Mouse (Mus musculus): ENCODE data around the gene Hcar2.

The Hcar2 gene

DNA sequence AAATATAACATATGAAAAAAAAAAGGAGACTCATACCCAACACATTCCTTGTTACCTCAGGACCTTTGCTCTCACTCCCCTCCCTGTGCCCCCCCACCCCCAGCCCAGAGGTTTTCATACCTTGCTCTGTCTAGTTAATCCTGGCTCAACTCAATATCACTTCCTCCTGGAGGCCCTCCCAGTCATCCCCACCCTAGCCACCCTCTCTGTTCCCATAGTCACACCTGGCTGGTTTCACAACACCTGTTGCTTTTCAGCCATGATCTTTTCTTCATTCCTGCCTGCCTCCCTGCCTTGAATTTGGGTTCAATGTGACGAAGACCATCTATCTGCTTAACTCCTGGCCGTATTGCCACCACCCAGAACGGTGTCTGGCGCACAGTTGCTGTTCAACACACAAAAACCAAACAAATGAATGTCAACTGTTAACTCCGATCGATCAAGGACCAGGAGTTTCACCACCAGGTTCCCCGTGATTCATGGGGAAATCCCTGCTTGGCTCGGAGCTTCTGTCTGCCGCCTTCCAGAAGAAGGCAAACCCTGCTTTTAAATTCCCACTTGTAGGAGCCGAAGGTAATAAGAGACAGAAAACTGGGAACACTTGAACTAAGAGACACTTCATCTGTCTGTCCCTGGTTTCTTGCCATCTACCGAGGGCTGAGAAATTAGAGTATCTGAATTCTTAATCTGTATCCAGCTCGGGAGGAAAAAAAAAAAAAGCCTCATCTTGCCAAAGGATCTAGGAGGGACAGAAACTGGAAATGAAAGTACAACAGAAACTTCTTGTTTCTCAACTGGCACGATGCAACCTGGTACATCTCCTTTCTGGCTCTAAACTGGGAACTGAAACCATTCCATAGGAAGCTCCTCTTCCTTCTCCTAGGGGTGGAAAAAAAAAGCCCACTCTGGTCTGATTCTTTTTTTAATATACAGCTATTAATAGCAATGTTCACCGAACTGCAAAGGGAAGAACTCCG lies 2.6 kb downstream of the Hcar2 start:
- no peak for DNase-seq (ENCODE audit: inconsistent ontology term)

DNA sequence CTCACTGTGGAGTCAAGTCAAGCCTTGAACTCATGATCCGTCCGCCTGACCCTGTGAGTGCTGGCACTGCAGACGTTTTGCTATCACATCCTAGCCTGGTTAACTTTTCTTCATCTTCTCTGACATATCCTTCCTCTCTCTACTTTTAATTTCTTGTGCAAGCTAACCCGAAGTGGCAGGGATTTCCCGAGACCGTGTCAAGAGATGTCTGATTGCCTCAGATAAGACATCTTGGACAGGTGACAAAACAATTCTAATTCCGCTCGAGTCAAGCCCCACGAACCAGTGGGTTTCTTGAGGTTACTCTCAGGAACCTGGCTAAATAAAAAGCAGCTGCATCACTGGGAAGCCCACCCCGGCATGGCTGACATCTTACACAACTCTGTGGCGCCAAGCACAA lies 6.5 kb downstream of the Hcar2 start:
- DNase-seq (ENCODE audit: inconsistent ontology term) = no peak

DNA sequence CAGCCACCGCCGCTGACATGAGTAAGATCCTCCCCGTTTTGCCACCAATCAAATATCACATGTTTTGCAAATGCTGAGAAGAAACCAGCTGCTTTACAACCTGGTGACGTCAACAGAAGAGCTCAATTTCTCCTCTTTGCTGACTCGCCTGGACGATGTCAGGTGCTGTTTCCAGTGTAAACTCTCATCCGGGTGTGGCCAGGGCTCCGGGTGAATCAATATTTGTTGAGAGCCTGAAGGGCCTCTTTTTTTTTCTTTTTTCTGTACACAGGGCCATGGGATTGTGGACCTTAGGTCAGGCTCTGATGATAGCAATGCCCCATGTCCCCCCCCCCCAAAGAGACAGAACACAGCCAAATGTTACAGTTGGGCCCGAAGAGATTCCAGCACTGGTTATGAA lies 10.8 kb downstream of the Hcar2 start:
- DNase-seq (ENCODE audit: inconsistent ontology term) = no peak

DNA sequence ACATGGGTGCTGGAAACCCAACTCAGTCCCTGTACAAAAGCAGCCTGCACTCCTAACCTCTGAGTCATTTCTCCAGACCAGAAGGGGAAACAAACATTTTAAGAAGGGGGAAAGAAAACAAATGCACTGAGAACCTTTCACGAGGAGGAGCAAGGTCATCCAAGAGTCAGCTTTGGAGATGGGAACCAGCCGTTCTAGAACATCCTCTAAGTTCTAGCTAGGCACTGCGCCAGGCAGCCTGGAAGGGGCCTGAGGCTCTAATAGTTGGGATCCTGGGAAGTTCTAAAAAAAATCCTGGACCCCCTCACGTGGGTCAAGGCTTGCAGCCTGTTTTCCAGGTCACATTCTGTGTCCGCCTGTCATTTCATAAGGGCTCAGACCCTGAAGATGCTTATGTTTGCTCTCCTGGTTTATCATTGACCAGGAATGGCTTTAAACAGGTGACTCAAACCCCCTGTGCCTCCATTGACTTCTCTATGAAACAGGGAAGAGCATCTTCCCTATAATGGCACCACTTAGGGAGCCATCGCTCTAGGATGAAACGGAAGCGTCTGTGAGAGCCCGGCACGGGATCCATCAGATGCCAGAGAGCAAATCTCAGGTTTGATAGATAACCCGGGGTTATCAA lies 11.3 kb downstream of the Hcar2 start:
- no peak for DNase-seq (ENCODE audit: inconsistent ontology term)

GRCm38 (mm10) chr5:123851398-123851797 lies 13.9 kb downstream of the Hcar2 start:
- no peak for DNase-seq (ENCODE audit: inconsistent ontology term)

GRCm38 (mm10) chr5:123844316-123844715 lies 21.0 kb downstream of the Hcar2 start:
- DNase-seq (ENCODE audit: inconsistent ontology term) = no peak

DNA sequence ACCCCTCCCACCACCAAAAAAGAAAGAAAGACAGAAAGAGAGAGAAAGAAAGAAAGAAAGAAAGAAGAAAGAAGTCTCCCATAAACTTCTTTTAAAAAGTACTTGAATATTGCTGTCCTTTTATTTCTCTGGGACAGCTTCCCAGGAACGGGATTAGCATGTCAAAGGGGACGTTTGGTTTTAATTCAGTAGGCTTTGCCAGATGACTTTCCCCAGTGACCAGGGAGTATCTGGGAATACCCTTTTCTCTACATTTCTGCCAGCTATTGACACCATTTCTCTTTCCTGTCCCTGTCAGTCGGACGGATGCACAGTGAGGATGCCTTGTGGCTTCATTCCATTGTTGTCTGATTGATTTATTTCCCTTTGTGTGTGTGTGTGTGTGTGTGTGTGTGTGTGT lies 21.5 kb downstream of the Hcar2 start:
- DNase-seq (ENCODE audit: inconsistent ontology term) = no peak

- DNase-seq (ENCODE audit: inconsistent ontology term) = no peak
Observed at GRCm38 (mm10) chr5:123842935-123843282, 22.4 kb downstream of the Hcar2 start.

GRCm38 (mm10) chr5:123842221-123842934 lies 22.9 kb downstream of the Hcar2 start:
- DNase-seq (ENCODE audit: inconsistent ontology term) = no peak

GRCm38 (mm10) chr5:123837371-123837770 lies 27.9 kb downstream of the Hcar2 start:
- peak; percentile 74 for DNase-seq (ENCODE audit: inconsistent ontology term)

DNA sequence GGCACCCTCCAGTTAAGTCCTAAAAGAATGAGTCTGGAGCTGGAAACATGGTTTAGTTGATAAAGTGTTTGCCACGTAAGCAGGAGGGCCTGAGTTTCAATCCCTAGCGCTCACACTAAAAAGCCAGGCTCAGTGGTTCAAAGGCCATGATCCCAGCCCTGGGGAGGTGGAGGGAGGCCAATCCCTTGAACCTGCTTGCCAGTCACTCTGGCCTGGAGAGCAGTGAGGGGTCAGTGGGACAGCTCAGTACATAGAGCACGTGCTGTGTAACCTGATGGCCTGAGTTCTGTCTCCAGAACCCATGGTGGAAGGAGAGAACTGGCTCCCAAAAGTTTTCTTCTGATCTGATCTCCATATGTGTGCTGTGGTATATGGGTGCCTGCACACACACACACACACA lies 30.5 kb downstream of the Hcar2 start:
- no peak for DNase-seq (ENCODE audit: inconsistent ontology term)

DNA sequence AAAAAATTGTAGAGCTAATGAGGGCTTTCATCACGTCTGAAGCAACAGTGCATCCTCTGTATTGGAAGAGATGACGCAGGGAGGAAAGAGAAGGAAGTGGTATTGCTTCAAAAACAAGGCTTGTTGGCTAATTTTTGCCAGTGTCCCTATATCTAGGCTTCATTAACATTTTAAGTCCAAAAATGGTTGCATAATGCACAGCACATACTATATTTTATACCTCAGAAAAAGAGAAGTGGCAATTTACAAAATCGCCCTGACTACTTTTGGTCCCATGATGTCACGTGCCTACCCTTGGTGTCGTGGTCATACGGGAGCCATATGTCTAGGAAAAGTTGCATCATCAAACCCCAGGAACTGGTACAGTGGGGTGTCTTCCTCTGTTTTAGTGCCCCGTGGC lies 33.0 kb downstream of the Hcar2 start:
- DNase-seq (ENCODE audit: inconsistent ontology term) = no peak

DNA sequence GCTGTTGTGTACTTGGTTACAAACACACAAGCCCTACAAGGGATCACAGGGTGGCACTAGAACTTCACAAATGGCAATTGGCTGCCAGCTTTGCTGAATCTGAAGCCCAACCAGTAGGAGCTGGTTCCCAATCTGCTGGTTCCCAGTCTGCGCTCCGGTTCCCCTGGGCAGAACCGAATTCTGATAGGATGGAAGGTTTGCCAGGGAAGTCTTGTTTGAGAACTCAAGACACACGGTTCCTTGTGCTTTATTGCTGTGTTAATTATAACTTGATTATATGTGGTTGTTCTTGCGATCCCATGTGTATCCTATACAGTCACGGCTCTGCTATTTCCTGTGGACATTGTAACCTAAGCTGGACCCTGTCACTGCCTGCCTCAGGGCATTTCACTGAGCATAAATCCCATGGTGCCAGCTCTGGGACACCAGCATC lies 37.6 kb downstream of the Hcar2 start:
- peak; percentile 31 for DNase-seq (ENCODE audit: inconsistent ontology term)

GRCm38 (mm10) chr5:123822706-123823105 lies 42.6 kb downstream of the Hcar2 start:
- DNase-seq (ENCODE audit: inconsistent ontology term) = no peak

- DNase-seq (ENCODE audit: inconsistent ontology term) = no peak
Observed at GRCm38 (mm10) chr5:123821264-123821571, 44.1 kb downstream of the Hcar2 start.

DNA sequence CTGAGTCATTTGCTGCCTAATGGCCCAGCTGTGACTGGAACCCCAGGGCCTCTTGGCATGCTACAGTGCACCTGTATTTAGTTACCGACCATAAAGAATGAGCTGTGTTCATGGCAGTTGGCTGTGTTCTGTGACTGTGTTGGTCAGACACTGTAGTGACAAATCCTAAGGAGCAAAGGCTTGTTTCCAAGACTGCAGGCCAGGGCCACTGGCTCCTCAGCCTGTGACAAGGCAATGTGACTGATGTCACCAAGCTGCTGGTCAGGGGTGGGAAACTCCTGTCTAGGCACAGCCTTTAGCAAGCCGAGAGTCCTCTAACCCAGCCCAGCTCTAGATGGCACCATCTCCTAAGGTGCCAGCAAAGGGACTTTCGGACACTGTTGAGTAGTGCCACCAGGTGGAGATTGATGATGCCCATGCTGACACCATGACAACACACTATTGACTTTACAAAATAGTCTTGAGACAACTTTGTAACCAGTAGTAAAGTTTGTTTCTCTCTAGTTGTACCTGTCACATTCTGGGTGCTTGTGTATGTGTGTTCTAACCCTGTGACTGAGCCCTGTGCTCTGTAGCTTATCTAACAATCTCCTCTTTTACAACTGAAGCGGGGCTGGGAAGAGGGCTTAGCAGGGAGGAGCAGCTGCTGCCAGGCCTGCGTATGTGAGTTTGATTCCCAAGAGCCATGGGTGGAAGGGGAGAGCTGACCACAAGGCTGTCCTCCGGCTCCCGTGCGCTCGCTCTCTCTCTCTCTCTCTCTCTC lies 44.6 kb downstream of the Hcar2 start:
- no peak for DNase-seq (ENCODE audit: inconsistent ontology term)

DNA sequence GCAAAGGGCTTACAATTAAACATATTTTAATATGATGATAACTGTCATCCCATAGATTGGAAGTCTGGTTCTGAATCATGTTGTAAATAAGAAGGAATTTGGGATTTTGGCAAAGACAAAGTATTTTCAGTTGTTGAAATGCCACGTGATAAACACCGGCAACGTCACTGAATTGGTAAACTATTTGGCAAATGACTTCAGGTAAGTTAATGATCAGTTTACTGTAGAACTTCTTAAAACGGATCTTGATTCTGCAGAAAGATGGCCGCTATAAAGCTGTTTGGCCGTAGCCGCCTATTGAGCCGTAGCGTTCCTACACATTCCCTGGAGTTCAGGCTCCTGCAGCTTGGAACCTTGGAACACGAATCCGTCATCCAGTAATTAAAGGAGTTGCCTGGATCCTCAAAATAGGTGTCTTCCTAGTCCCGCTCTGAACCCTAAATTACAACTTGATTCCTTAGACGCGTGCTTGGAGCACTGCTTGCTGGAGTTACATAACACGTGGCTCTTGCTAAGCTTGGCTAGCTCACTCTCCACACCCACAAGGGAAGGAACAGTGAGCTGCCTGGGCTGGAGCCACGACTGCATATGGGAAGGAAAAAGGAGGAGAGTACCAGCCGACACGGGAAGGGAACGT lies 46.2 kb downstream of the Hcar2 start:
- no peak for DNase-seq (ENCODE audit: inconsistent ontology term)

DNA sequence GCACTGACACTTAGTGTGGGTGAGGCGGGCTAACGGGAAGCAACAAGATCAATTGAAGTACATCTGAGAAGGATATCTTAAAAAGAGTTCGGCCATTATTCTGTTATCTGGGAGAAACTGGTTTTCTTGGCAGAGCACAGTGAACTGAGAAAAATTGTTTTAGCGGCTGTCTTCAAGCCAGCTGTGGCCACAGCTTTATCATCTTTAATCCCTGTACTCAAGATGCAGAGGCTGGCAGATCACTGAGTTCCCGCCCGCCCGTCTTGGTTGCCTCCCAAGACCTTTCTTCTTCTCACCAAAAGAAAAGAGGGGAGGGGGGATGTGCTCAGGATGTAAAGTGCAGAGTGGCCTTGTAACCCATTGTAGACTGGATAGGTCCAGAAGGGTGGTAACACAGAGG lies 48.4 kb downstream of the Hcar2 start:
- no peak for DNase-seq (ENCODE audit: inconsistent ontology term)

All from Muller cell, postnatal 12 days (primary cell).